Mouse (Mus musculus): ENCODE results near the gene Ccdc110. TPM values are rescaled to one million over a fixed set of nuclear protein-coding genes. Genes with fewer than 3 reads are reported as not detected.

Gene Ccdc110
- polyA plus RNA-seq, 1 experiment from 2014 or later, result not detected

DNA sequence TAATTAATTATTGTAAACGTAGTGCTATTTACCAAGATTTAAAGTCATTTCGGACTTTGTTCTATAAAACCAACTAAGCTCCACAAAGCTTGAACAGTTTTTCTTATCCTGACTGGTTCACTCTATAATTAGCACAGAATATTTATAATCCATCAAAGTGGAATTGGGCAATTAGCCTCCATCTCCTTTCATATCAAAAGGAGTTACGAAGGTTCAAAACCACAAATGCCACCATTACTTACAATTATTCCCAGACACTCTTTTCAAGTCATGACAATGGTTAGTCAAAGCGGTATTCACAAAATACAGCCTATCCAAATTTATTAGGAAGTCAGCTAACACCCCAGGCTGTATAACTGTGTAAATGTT lies 28.2 kb upstream of the Ccdc110 start:
- Histone ChIP-seq H3K27ac (ENCODE audit: low read depth) (no peak overlapping the region), H3K4me3 (ENCODE audit: low read depth, low read length) (no peak overlapping the region), H3K9me3 (ENCODE audit: control insufficient read depth, low read length) (no peaks in the 10 kb centered on the region), H3K4me2 (ENCODE audit: low read length) (no peak overlapping the region), H3K27me3 (replicated peaks; ENCODE audit: control insufficient read depth, insufficient read depth, low read length) (no peaks in the 10 kb centered on the region), H3K36me3 (ENCODE audit: control insufficient read depth, insufficient read depth, low read length) (no peaks in the 10 kb centered on the region), H3K4me1 (replicated peaks; ENCODE audit: control insufficient read depth, insufficient read depth, low read length) (no peaks in the 10 kb centered on the region), H3K9ac (ENCODE audit: low read length) (no peak overlapping the region)
- no peak for DNase-seq (ENCODE audit: low spot score)
- no peak for ATAC-seq (replicated peaks; ENCODE audit: low FRiP score, low TSS enrichment, low read depth)
- 89% methylated on average over 4 of the region's 4 CpGs for WGBS

- Histone ChIP-seq H3K9ac (ENCODE audit: low read length) (no peak overlapping the region), H3K27ac (ENCODE audit: low read depth) (no peak overlapping the region), H3K36me3 (ENCODE audit: control insufficient read depth, insufficient read depth, low read length) (no peaks in the 10 kb centered on the region), H3K4me2 (ENCODE audit: low read length) (no peak overlapping the region), H3K9me3 (ENCODE audit: control insufficient read depth, low read length) (no peaks in the 10 kb centered on the region), H3K27me3 (replicated peaks; ENCODE audit: control insufficient read depth, insufficient read depth, low read length) (no peaks in the 10 kb centered on the region), H3K4me3 (ENCODE audit: low read depth, low read length) (no peak overlapping the region), H3K4me1 (replicated peaks; ENCODE audit: control insufficient read depth, insufficient read depth, low read length) (peaks cover 6% of the 10 kb centered on the region; the same call in 1 of the 2 replicates)
- WGBS, result 88% methylated on average over 11 of the region's 11 CpGs
- DNase-seq (ENCODE audit: low spot score) (no peak), ATAC-seq (replicated peaks; ENCODE audit: low FRiP score, low TSS enrichment, low read depth) (no peak)
These were observed 20.7 kb upstream of the Ccdc110 start for GRCm38 (mm10) chr8:45913707-45914106.

GRCm38 (mm10) chr8:45916496-45916895 lies 17.9 kb upstream of the Ccdc110 start:
- Histone ChIP-seq H3K36me3 (ENCODE audit: control insufficient read depth, insufficient read depth, low read length) (no peaks in the 10 kb centered on the region), H3K4me3 (ENCODE audit: low read depth, low read length) (no peak overlapping the region), H3K27ac (ENCODE audit: low read depth) (no peak overlapping the region), H3K4me2 (ENCODE audit: low read length) (no peak overlapping the region), H3K9ac (ENCODE audit: low read length) (no peak overlapping the region), H3K27me3 (replicated peaks; ENCODE audit: control insufficient read depth, insufficient read depth, low read length) (no peaks in the 10 kb centered on the region), H3K9me3 (ENCODE audit: control insufficient read depth, low read length) (no peaks in the 10 kb centered on the region), H3K4me1 (replicated peaks; ENCODE audit: control insufficient read depth, insufficient read depth, low read length) (peaks cover 6% of the 10 kb centered on the region; the same call in 1 of the 2 replicates)
- WGBS, result 83% methylated on average over 3 of the region's 3 CpGs
- DNase-seq (ENCODE audit: low spot score), result no peak
- ATAC-seq (replicated peaks; ENCODE audit: low FRiP score, low TSS enrichment, low read depth), result no peak

- no peak overlapping the region for H3K4me3 ChIP-seq (ENCODE audit: low read depth, low read length)
- ATAC-seq (replicated peaks; ENCODE audit: low FRiP score, low TSS enrichment, low read depth) (no peak), DNase-seq (ENCODE audit: low spot score) (no peak)
- no peaks in the 10 kb centered on the region for H3K36me3 ChIP-seq (ENCODE audit: control insufficient read depth, insufficient read depth, low read length)
- WGBS, result 69% methylated on average over 20 of the region's 20 CpGs
- no peak overlapping the region for H3K4me2 ChIP-seq (ENCODE audit: low read length)
- H3K9me3 ChIP-seq (ENCODE audit: control insufficient read depth, low read length), result peaks cover under 1% of the 10 kb centered on the region; the same call in 1 of the 2 replicates
- H3K4me1 ChIP-seq (replicated peaks; ENCODE audit: control insufficient read depth, insufficient read depth, low read length), result peaks cover 6% of the 10 kb centered on the region; the same call in 1 of the 2 replicates
- no peaks in the 10 kb centered on the region for H3K27me3 ChIP-seq (replicated peaks; ENCODE audit: control insufficient read depth, insufficient read depth, low read length)
- no peak overlapping the region for H3K27ac ChIP-seq (ENCODE audit: low read depth)
- no peak overlapping the region for H3K9ac ChIP-seq (ENCODE audit: low read length)
These were observed 17.3 kb upstream of the Ccdc110 start for GRCm38 (mm10) chr8:45917040-45917679.

- Histone ChIP-seq H3K9me3 (ENCODE audit: control insufficient read depth, low read length) (peaks cover 4% of the 10 kb centered on the region), H3K4me3 (ENCODE audit: low read depth, low read length) (no peak overlapping the region), H3K4me1 (replicated peaks; ENCODE audit: control insufficient read depth, insufficient read depth, low read length) (peaks cover 6% of the 10 kb centered on the region; the same call in 1 of the 2 replicates), H3K9ac (ENCODE audit: low read length) (no peak overlapping the region), H3K4me2 (ENCODE audit: low read length) (no peak overlapping the region), H3K27ac (ENCODE audit: low read depth) (no peak overlapping the region), H3K27me3 (replicated peaks; ENCODE audit: control insufficient read depth, insufficient read depth, low read length) (no peaks in the 10 kb centered on the region), H3K36me3 (ENCODE audit: control insufficient read depth, insufficient read depth, low read length) (no peaks in the 10 kb centered on the region)
- DNase-seq (ENCODE audit: low spot score) (no peak), ATAC-seq (replicated peaks; ENCODE audit: low FRiP score, low TSS enrichment, low read depth) (no peak)
- WGBS, result 86% methylated on average over 15 of the region's 15 CpGs
These were observed 15.5 kb upstream of the Ccdc110 start for GRCm38 (mm10) chr8:45918891-45919290.

- H3K36me3 ChIP-seq (ENCODE audit: control insufficient read depth, insufficient read depth, low read length), result no peaks in the 10 kb centered on the region
- no peak for ATAC-seq (replicated peaks; ENCODE audit: low FRiP score, low TSS enrichment, low read depth)
- 93% methylated on average over 7 of the region's 7 CpGs for WGBS
These were observed 14.0 kb upstream of the Ccdc110 start for GRCm38 (mm10) chr8:45920392-45920791.

DNA sequence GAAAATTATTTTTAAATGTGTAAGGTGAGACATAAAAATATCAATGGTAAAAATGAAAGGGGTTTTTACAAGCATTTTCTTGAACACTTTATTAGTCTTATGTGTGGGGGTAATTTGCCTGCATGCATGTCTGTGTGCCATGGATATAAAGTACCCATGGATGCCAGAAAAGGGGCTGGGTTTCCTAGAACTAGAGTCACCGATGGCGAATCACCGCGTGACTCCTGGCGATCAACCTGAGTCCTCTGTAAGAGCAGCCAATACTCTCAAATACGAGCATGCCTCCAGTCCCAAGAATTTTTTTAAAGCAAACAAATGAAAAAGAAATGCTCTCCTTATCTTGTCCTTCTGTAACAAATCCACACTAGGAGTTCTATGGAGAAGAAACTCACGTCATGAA lies 12.3 kb upstream of the Ccdc110 start:
- Histone ChIP-seq H3K9ac (ENCODE audit: low read length) (no peak overlapping the region), H3K27me3 (replicated peaks; ENCODE audit: control insufficient read depth, insufficient read depth, low read length) (no peaks in the 10 kb centered on the region), H3K4me1 (replicated peaks; ENCODE audit: control insufficient read depth, insufficient read depth, low read length) (0 out of 2 replicates have a peak, but pooled peaks cover under 1% of the 10 kb centered on the region), H3K27ac (ENCODE audit: low read depth) (no peak overlapping the region), H3K4me2 (ENCODE audit: low read length) (no peak overlapping the region), H3K36me3 (ENCODE audit: control insufficient read depth, insufficient read depth, low read length) (no peaks in the 10 kb centered on the region), H3K4me3 (ENCODE audit: low read depth, low read length) (no peak overlapping the region), H3K9me3 (ENCODE audit: control insufficient read depth, low read length) (peaks cover 4% of the 10 kb centered on the region)
- no peak for DNase-seq (ENCODE audit: low spot score)
- 91% methylated on average over 7 of the region's 7 CpGs for WGBS
- no peak for ATAC-seq (replicated peaks; ENCODE audit: low FRiP score, low TSS enrichment, low read depth)

More at GRCm38 (mm10) chr8:45920392-45920791, 14.0 kb upstream of the Ccdc110 start:
- H3K4me2 ChIP-seq (ENCODE audit: low read length), result no peak overlapping the region
- no peak overlapping the region for H3K9ac ChIP-seq (ENCODE audit: low read length)
- no peaks in the 10 kb centered on the region for H3K27me3 ChIP-seq (replicated peaks; ENCODE audit: control insufficient read depth, insufficient read depth, low read length)
- DNase-seq (ENCODE audit: low spot score), result no peak
- no peak overlapping the region for H3K4me3 ChIP-seq (ENCODE audit: low read depth, low read length)
- H3K9me3 ChIP-seq (ENCODE audit: control insufficient read depth, low read length), result peaks cover 4% of the 10 kb centered on the region
- H3K4me1 ChIP-seq (replicated peaks; ENCODE audit: control insufficient read depth, insufficient read depth, low read length), result peaks cover 6% of the 10 kb centered on the region; the same call in 1 of the 2 replicates
- no peak overlapping the region for H3K27ac ChIP-seq (ENCODE audit: low read depth)

DNA sequence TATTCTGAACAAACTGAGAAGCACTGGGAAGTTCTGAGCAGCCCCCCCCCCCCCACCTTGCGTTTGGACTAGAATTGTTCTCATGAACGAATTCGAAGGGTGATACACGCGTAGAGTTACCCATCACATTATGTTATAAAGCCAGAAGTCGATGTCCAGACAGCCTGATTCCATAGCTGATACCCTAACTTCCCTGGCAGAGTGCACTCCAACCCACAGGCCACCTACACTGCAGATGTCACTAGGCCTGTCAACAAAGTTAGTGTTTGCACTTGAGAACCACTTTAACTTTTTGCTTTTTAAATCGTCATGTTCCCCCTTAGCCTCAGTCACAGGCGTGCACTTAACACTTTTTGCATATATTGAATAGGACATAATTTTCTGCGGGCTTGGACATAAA lies 2.6 kb downstream of the Ccdc110 start:
- no peaks in the 10 kb centered on the region for H3K36me3 ChIP-seq (ENCODE audit: control insufficient read depth, insufficient read depth, low read length)
- WGBS, result 91% methylated on average over 9 of the region's 9 CpGs
- no peak for DNase-seq (ENCODE audit: low spot score)

GRCm38 (mm10) chr8:45946283-45946682 lies 11.9 kb downstream of the Ccdc110 start:
- H3K4me2 ChIP-seq (ENCODE audit: low read length), result no peak overlapping the region
- H3K4me3 ChIP-seq (ENCODE audit: low read depth, low read length), result no peak overlapping the region
- H3K27me3 ChIP-seq (replicated peaks; ENCODE audit: control insufficient read depth, insufficient read depth, low read length), result no peaks in the 10 kb centered on the region
- WGBS, result 86% methylated on average over 4 of the region's 4 CpGs
- H3K4me1 ChIP-seq (replicated peaks; ENCODE audit: control insufficient read depth, insufficient read depth, low read length), result no peaks in the 10 kb centered on the region
- no peak overlapping the region for H3K27ac ChIP-seq (ENCODE audit: low read depth)
- ATAC-seq (replicated peaks; ENCODE audit: low FRiP score, low TSS enrichment, low read depth) (no peak), DNase-seq (ENCODE audit: low spot score) (no peak)
- no peaks in the 10 kb centered on the region for H3K9me3 ChIP-seq (ENCODE audit: control insufficient read depth, low read length)
- H3K36me3 ChIP-seq (ENCODE audit: control insufficient read depth, insufficient read depth, low read length), result no peaks in the 10 kb centered on the region
- H3K9ac ChIP-seq (ENCODE audit: low read length), result no peak overlapping the region

More for the DNA sequence above, 2.6 kb downstream of the Ccdc110 start:
- H3K9me3 ChIP-seq (ENCODE audit: control insufficient read depth, low read length), result no peaks in the 10 kb centered on the region
- no peak overlapping the region for H3K4me2 ChIP-seq (ENCODE audit: low read length)
- H3K9ac ChIP-seq (ENCODE audit: low read length), result no peak overlapping the region
- no peak overlapping the region for H3K27ac ChIP-seq (ENCODE audit: low read depth)
- no peak for ATAC-seq (replicated peaks; ENCODE audit: low FRiP score, low TSS enrichment, low read depth)
- no peak overlapping the region for H3K4me3 ChIP-seq (ENCODE audit: low read depth, low read length)
- no peaks in the 10 kb centered on the region for H3K27me3 ChIP-seq (replicated peaks; ENCODE audit: control insufficient read depth, insufficient read depth, low read length)
- no peaks in the 10 kb centered on the region for H3K4me1 ChIP-seq (replicated peaks; ENCODE audit: control insufficient read depth, insufficient read depth, low read length)

All from intestine, embryonic 14.5 days (tissue).